ENCODE assay signal across 8 mouse cellular contexts in genomic region chr6:48047450-48048351, GRCm38 (mm10). TPM values are rescaled to one million over a fixed set of nuclear protein-coding genes. Genes with fewer than 3 reads are reported as not detected.
A peak's percentile ranks its signal among the peaks of the same experiment; 100 is the strongest.
DNase-seq lines count a peak whose midpoint lies in the region; ATAC-seq and TF ChIP-seq lines count a peak whose summit lies in the region.

No protein-coding gene starts in this region.

- H3K4me1 ChIP-seq in intestine, embryonic 15.5 days (replicated peaks) = peaks cover 5% of the 10 kb centered on the region
- peaks cover 0 to 4% of the 10 kb centered on the region in 2 experiments; a peak in 1 of 4 replicates for H3K4me1 ChIP-seq in liver, embryonic 14.5 days (replicated peaks; ENCODE audit: control insufficient read depth in 2 of 2, insufficient read depth in 2 of 2, low read length in 1 of 2)

- under 1% methylated on average over 104 of the region's 150 CpGs for WGBS in intestine, embryonic 15.5 days
- WGBS in liver, embryonic 14.5 days (ENCODE audit: insufficient replicate concordance) = under 1% methylated on average over 99 of the region's 150 CpGs

- ATAC-seq in intestine, embryonic 15.5 days = peak; percentile 80
- peak; percentile 61 for ATAC-seq in liver, embryonic 14.5 days (ENCODE audit: insufficient read depth)

- peak overlapping the region; percentile 89 for H3K4me2 ChIP-seq in intestine, embryonic 15.5 days (replicated peaks)
- peak overlapping the region; percentile 76 for H3K4me2 ChIP-seq in liver, embryonic 14.5 days (ENCODE audit: low read depth)

- H3K9me3 ChIP-seq in intestine, embryonic 15.5 days = no peaks in the 10 kb centered on the region
- no peaks in the 10 kb centered on the region for H3K9me3 ChIP-seq in liver, embryonic 14.5 days (ENCODE audit: control insufficient read depth, low read length)

- peak overlapping the region; percentile 72 for H3K27ac ChIP-seq in gastrocnemius, adult 2 months
- H3K27ac ChIP-seq in intestine, embryonic 15.5 days = peak overlapping the region; percentile 94
- H3K27ac ChIP-seq in liver, embryonic 14.5 days = no peak overlapping the region

- peaks cover 17% of the 10 kb centered on the region for H3K36me3 ChIP-seq in intestine, embryonic 15.5 days
- H3K36me3 ChIP-seq in liver, embryonic 14.5 days (replicated peaks; ENCODE audit: control insufficient read depth, insufficient read depth, low read depth) = peaks cover 5% of the 10 kb centered on the region

- H3K4me3 ChIP-seq in gastrocnemius, adult 2 months = peak overlapping the region; percentile 87
- H3K4me3 ChIP-seq in intestine, embryonic 15.5 days (replicated peaks) = peak overlapping the region; percentile 88
- peak overlapping the region; percentile 55 to 80 for H3K4me3 ChIP-seq in liver, embryonic 14.5 days (ENCODE audit: insufficient read depth in 1 of 2, low read depth in 2 of 2, low read length in 2 of 2)

- intact Hi-C loops in gastrocnemius, adult 2 months (cut with DNase I) = no loop called here

- no peaks in the 10 kb centered on the region for H3K27me3 ChIP-seq in intestine, embryonic 15.5 days (replicated peaks)
- peaks cover 3% of the 10 kb centered on the region; the same call in 1 of the 2 replicates for H3K27me3 ChIP-seq in liver, embryonic 14.5 days (ENCODE audit: control insufficient read depth, insufficient read depth, low read length)

- H3K9ac ChIP-seq in intestine, embryonic 15.5 days = peak overlapping the region; percentile 84
- H3K9ac ChIP-seq in liver, embryonic 14.5 days (replicated peaks) = peak overlapping the region; percentile 68

- no peak for TF ChIP-seq CTCF in gastrocnemius, adult 2 months (IDR thresholded peaks at IDR 0.05)
- TF ChIP-seq CTCF in liver, embryonic 14.5 days (IDR thresholded peaks at IDR 0.05; ENCODE audit: low read depth) = no peak

- peak; percentile 70 for DNase-seq in 3134 (ENCODE audit: extremely low read depth, insufficient read length, low spot score)
- peak; percentile 49 for DNase-seq in Muller cell, postnatal 12 days (ENCODE audit: inconsistent ontology term)
- peak; percentile 63 to 68 for DNase-seq in cerebellum, postnatal 14 days
- peak; percentile 63 for DNase-seq in gastrocnemius, adult 2 months
- DNase-seq in liver, embryonic 14.5 days (ENCODE audit: low read depth in 3 of 3, low spot score in 3 of 3) = no peak
- peak; percentile 41 for DNase-seq in naive thymus-derived CD4-positive, alpha-beta T cell, adult 2 months (ENCODE audit: low read depth)
- peak; percentile 12 to 23 for DNase-seq in thymus, adult 18-20 months

- TF ChIP-seq EP300 in liver, embryonic 14.5 days (IDR thresholded peaks at IDR 0.05; ENCODE audit: low read depth) = no peak

RNA-seq across cellular contexts. Expression of gene Zfp777, which starts 1.0 kb away (rescaled TPM):
- total RNA-seq in gastrocnemius, adult 2 months (2021) = 10 to 100 TPM; 18.3 to 20.4 TPM
- polyA plus RNA-seq in intestine, embryonic 15.5 days (2015; fragmentation: Nextera tagmentation; extraction: Ambion mirVana) = 6.5 and 7.1 TPM in 2 replicates
- polyA plus RNA-seq in liver, embryonic 14.5 days (2012; rRNA removed) = 3.3 and 3.6 TPM in 2 replicates
- 1.5 and 1.6 TPM in 2 replicates for polyA plus RNA-seq in liver, embryonic 14.5 days (2014; fragmentation: Nextera tagmentation; extraction: Ambion mirVana)

RNA-seq across cellular contexts. Expression of gene Zfp746, which starts 38.7 kb away (rescaled TPM):
- total RNA-seq in gastrocnemius, adult 2 months (2021) = 10 to 100 TPM; 10.8 to 12.4 TPM
- polyA plus RNA-seq in intestine, embryonic 15.5 days (2015; fragmentation: Nextera tagmentation; extraction: Ambion mirVana) = 15.1 and 15.6 TPM in 2 replicates
- 5.2 and 5.6 TPM in 2 replicates for polyA plus RNA-seq in liver, embryonic 14.5 days (2012; rRNA removed)
- polyA plus RNA-seq in liver, embryonic 14.5 days (2014; fragmentation: Nextera tagmentation; extraction: Ambion mirVana) = 4.0 and 4.9 TPM in 2 replicates

Comparison
In these comparisons a context has a peak if more than half of its experiments do, and no peak if none do; other contexts are left out.
1. DNase-seq: peak in 3134 (single experiment), Muller cell, postnatal 12 days (single experiment), cerebellum, postnatal 14 days (2 of 2), gastrocnemius, adult 2 months (single experiment), naive thymus-derived CD4-positive, alpha-beta T cell, adult 2 months (single experiment) and thymus, adult 18-20 months (2 of 2); none in liver, embryonic 14.5 days (0 of 3).
2. Peak in every context shown above with its lines, with median percentiles within 50 percentile points of each other: H3K4me3 ChIP-seq.